Mouse (Mus musculus): ENCODE measurements around the gene Zbed3.
A peak's percentile ranks its signal among the peaks of the same experiment; 100 is the strongest.

DNA sequence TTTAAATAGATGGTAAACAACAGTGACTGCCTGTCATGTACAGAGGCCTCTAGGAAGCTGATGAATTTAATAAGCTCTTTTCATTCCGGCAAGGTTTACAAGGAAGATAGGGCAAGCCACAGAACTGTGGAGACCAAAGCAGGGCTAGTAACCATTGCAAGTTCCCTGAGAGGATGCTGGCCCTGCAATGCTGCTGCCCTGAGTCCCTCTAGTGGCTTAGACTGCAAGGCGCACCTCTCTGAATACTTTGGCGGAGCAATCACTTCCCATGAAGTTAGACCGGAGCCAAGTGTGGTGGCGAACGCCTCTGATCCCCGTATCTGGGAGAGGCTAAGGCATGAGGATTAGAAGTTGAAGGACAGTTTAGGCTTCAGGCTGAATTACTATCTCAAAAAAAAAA is 36.4 kb upstream of the Zbed3 start:
- TF ChIP-seq CTCF (IDR thresholded peaks at IDR 0.05) (peak; percentile 84), POLR2A (IDR thresholded peaks at IDR 0.05; ENCODE audit: insufficient read depth, low read depth, low read length) (no peak)

Data from heart, adult 2 months (tissue).